Mouse (Mus musculus) brain, embryonic 14.5 days (tissue): ENCODE data around the gene Rnd2.

Experiments
- CTCF ChIP-seq: fragments of 200-500 bp; IDR thresholded peaks from 2 replicates; pipeline ENCODE4 v1.5.1; 2012; ENCODE audit warnings: inconsistent platforms, mild to moderate bottlenecking, moderate library complexity, borderline replicate concordance; ENCODE audit not compliant: insufficient read depth, insufficient read length; ENCODE audit errors: extremely low read depth
- POLR2A ChIP-seq: fragments of 200-500 bp; IDR thresholded peaks from 2 replicates; pipeline ENCODE4 v1.6.1; 2012; ENCODE audit warnings: mild to moderate bottlenecking, inconsistent platforms, borderline replicate concordance; ENCODE audit not compliant: poor library complexity, insufficient read depth, insufficient read length, severe bottlenecking; ENCODE audit errors: extremely low read depth

GRCm38 (mm10) chr11:101519364-101519763, 54.6 kb downstream of the Rnd2 start:
- TF ChIP-seq CTCF (no peak), POLR2A (no peak)
